20 mouse cellular contexts compared by ENCODE assay signal in genomic region chr17:50729577-50729976, GRCm38 (mm10).
DNase-seq lines count a peak whose midpoint lies in the region; ATAC-seq lines count a peak whose summit lies in the region.
"Had no signal": no experiment of that assay in that cellular context is flagged by ENCODE, and none has a peak within 500 bp of the region (broad histone marks: within the 10 kb centered on the region; RNA-seq: fewer than 3 reads in every experiment).

No protein-coding gene starts in this region.

- no peak for DNase-seq in kidney, postnatal 36 days
- peak; percentile 72 for DNase-seq in CD4-positive, CD25-positive, alpha-beta regulatory T cell, adult 2 months (ENCODE audit: low read depth, low spot score)
- no peak for DNase-seq in layer of hippocampus, postnatal 14 days (ENCODE audit: low spot score in 2 of 2)
- no peak for DNase-seq in hindbrain, embryonic 11.5 days (ENCODE audit: low spot score)
- DNase-seq in ovary, adult 18-20 months (ENCODE audit: low spot score), result no peak
- DNase-seq: B cell, adult 2 months; cerebellum, postnatal 25 days; kidney, adult 2 months; kidney, postnatal 4 days; liver, postnatal 0 days; thymus, adult 18-20 months had no signal

- no peak overlapping the region for H3K4me3 ChIP-seq in kidney, embryonic 16.5 days (ENCODE audit: low read length)
- no peak overlapping the region for H3K4me3 ChIP-seq in hindbrain, embryonic 11.5 days (ENCODE audit: low read depth, low read length)
- H3K4me3 ChIP-seq: embryonic facial prominence, embryonic 12.5 days; forebrain, embryonic 12.5 days; heart, embryonic 15.5 days; limb, embryonic 13.5 days; midbrain, embryonic 10.5 days had no signal

- no peaks in the 10 kb centered on the region for H3K27me3 ChIP-seq in kidney, embryonic 16.5 days (ENCODE audit: insufficient read depth, low read length)
- no peaks in the 10 kb centered on the region for H3K27me3 ChIP-seq in hindbrain, embryonic 11.5 days (ENCODE audit: control insufficient read depth, insufficient read depth, low read length)
- H3K27me3 ChIP-seq: embryonic facial prominence, embryonic 12.5 days; forebrain, embryonic 12.5 days; heart, embryonic 15.5 days; limb, embryonic 13.5 days had no signal

- ATAC-seq in kidney, embryonic 16.5 days (ENCODE audit: low FRiP score, low TSS enrichment), result 0 out of 2 replicates have a peak, but pooled peaks have one; percentile 39
- peak; percentile 89 for ATAC-seq in common myeloid progenitor, adult 5-6 weeks (replicated peaks; ENCODE audit: low read depth, poor library complexity, severe bottlenecking)
- peak; percentile 85 for ATAC-seq in megakaryocyte progenitor cell, adult 5-6 weeks (replicated peaks; ENCODE audit: poor library complexity)
- ATAC-seq in hindbrain, embryonic 11.5 days (ENCODE audit: low FRiP score), result no peak
- ATAC-seq: liver, postnatal 0 days had no signal

- H3K9me3 ChIP-seq in kidney, embryonic 16.5 days (ENCODE audit: low read length), result no peaks in the 10 kb centered on the region
- H3K9me3 ChIP-seq in hindbrain, embryonic 11.5 days (ENCODE audit: control insufficient read depth, low read length), result no peaks in the 10 kb centered on the region
- H3K9me3 ChIP-seq: embryonic facial prominence, embryonic 12.5 days; forebrain, embryonic 12.5 days; heart, embryonic 15.5 days; limb, embryonic 13.5 days; midbrain, embryonic 10.5 days had no signal

- H3K36me3 ChIP-seq in kidney, embryonic 16.5 days (ENCODE audit: insufficient read depth, low read length), result 0 out of 2 replicates have a peak, but pooled peaks cover 1% of the 10 kb centered on the region
- no peaks in the 10 kb centered on the region for H3K36me3 ChIP-seq in hindbrain, embryonic 11.5 days (ENCODE audit: control insufficient read depth, insufficient read depth, low read length)
- H3K36me3 ChIP-seq: forebrain, embryonic 12.5 days; heart, embryonic 15.5 days; limb, embryonic 13.5 days; midbrain, embryonic 10.5 days had no signal

- 84% methylated on average over 6 of the region's 6 CpGs for WGBS in kidney, embryonic 16.5 days
- 89% methylated on average over 6 of the region's 6 CpGs for WGBS in hindbrain, embryonic 11.5 days

- no peak overlapping the region for H3K27ac ChIP-seq in kidney, embryonic 16.5 days (ENCODE audit: low read length)
- H3K27ac ChIP-seq in hindbrain, embryonic 11.5 days (ENCODE audit: low read depth, low read length), result no peak overlapping the region
- H3K27ac ChIP-seq: embryonic facial prominence, embryonic 12.5 days; forebrain, embryonic 12.5 days; heart, embryonic 15.5 days; hindbrain, embryonic 14.5 days; limb, embryonic 13.5 days; midbrain, embryonic 10.5 days had no signal

- H3K9ac ChIP-seq in kidney, embryonic 16.5 days (replicated peaks; ENCODE audit: low read length), result no peak overlapping the region
- H3K9ac ChIP-seq in hindbrain, embryonic 11.5 days (ENCODE audit: low read depth, low read length), result no peak overlapping the region
- H3K9ac ChIP-seq: embryonic facial prominence, embryonic 12.5 days; forebrain, embryonic 12.5 days; heart, embryonic 15.5 days; hindbrain, embryonic 14.5 days; limb, embryonic 13.5 days; liver, postnatal 0 days had no signal

- no peaks in the 10 kb centered on the region for H3K4me1 ChIP-seq in kidney, embryonic 16.5 days (ENCODE audit: insufficient read depth, low read length)
- H3K4me1 ChIP-seq in hindbrain, embryonic 11.5 days (replicated peaks; ENCODE audit: control insufficient read depth, insufficient read depth, low read length), result no peaks in the 10 kb centered on the region
- H3K4me1 ChIP-seq: embryonic facial prominence, embryonic 12.5 days; forebrain, embryonic 12.5 days; limb, embryonic 13.5 days; midbrain, embryonic 10.5 days had no signal

- no peak overlapping the region for H3K4me2 ChIP-seq in kidney, embryonic 16.5 days (replicated peaks; ENCODE audit: low read depth, low read length)
- H3K4me2 ChIP-seq in hindbrain, embryonic 11.5 days (replicated peaks; ENCODE audit: low read depth, low read length), result no peak overlapping the region
- H3K4me2 ChIP-seq: embryonic facial prominence, embryonic 12.5 days; forebrain, embryonic 12.5 days; heart, embryonic 15.5 days; hindbrain, embryonic 14.5 days; limb, embryonic 13.5 days had no signal
